Mouse (Mus musculus) embryo, embryonic 11 days (tissue): ENCODE measurements at regions not wholly inside any gene's neighbourhood (a gene's known extent, or its start where the extent isn't known, plus 50 kb on each side); places are given as distances from the start of the nearest gene placed in this dataset.

Source experiments
- DNase-seq: peaks from one replicate; pipeline ENCODE4 v3.0.0-alpha.2; 2015

- DNase-seq = no peak
These were observed 103.4 kb upstream of the Kazn start for GRCm38 (mm10) chr4:142342482-142343206.

GRCm38 (mm10) chr4:142341305-142341704 lies 102.1 kb upstream of the Kazn start:
- peak; percentile 21 for DNase-seq

- peak; percentile 44 for DNase-seq
These were observed 100.9 kb upstream of the Kazn start for GRCm38 (mm10) chr4:142340057-142340456.

GRCm38 (mm10) chr4:142337701-142338100 lies 98.5 kb upstream of the Kazn start:
- no peak for DNase-seq

- DNase-seq = no peak
These were observed 97.7 kb upstream of the Kazn start for GRCm38 (mm10) chr4:142336943-142337342.

- no peak for DNase-seq
These were observed 94.9 kb upstream of the Kazn start for GRCm38 (mm10) chr4:142334084-142334483.

GRCm38 (mm10) chr4:142330599-142330998 lies 91.4 kb upstream of the Kazn start:
- no peak for DNase-seq

- DNase-seq = no peak
These were observed 90.4 kb upstream of the Kazn start for GRCm38 (mm10) chr4:142329600-142329999.

- no peak for DNase-seq
These were observed 87.3 kb upstream of the Kazn start for GRCm38 (mm10) chr4:142326511-142326910.

GRCm38 (mm10) chr4:142321209-142321863 lies 82.1 kb upstream of the Kazn start:
- DNase-seq = peak; percentile 76

- no peak for DNase-seq
These were observed 71.1 kb upstream of the Kazn start for GRCm38 (mm10) chr4:142310282-142310681.

GRCm38 (mm10) chr4:142308271-142308670 lies 69.1 kb upstream of the Kazn start:
- no peak for DNase-seq

GRCm38 (mm10) chr4:142307321-142307720 lies 68.1 kb upstream of the Kazn start:
- DNase-seq = no peak

GRCm38 (mm10) chr4:142306076-142306475 lies 66.9 kb upstream of the Kazn start:
- DNase-seq = no peak

GRCm38 (mm10) chr4:142303374-142304020 lies 64.3 kb upstream of the Kazn start:
- no peak for DNase-seq

- DNase-seq = no peak
These were observed 63.5 kb upstream of the Kazn start for GRCm38 (mm10) chr4:142302724-142303120.

GRCm38 (mm10) chr4:142302041-142302723 lies 63.0 kb upstream of the Kazn start:
- DNase-seq = no peak

GRCm38 (mm10) chr4:142298770-142299337 lies 59.7 kb upstream of the Kazn start:
- DNase-seq = no peak

- DNase-seq = no peak
These were observed 53.6 kb upstream of the Kazn start for GRCm38 (mm10) chr4:142292760-142293159.

- no peak for DNase-seq
These were observed 53.1 kb upstream of the Kazn start for GRCm38 (mm10) chr4:142292334-142292733.

GRCm38 (mm10) chr4:142291366-142291765 lies 52.2 kb upstream of the Kazn start:
- no peak for DNase-seq
